Mouse (Mus musculus) hindbrain, embryonic 10.5 days (tissue): ENCODE measurements around the gene Spz1. TPM values are rescaled to one million over a fixed set of nuclear protein-coding genes. Genes with fewer than 3 reads are reported as not detected.
A peak's percentile ranks its signal among the peaks of the same experiment; 100 is the strongest.

ENCODE experiments used
- DNase-seq: peaks from one replicate; pipeline ENCODE4 v3.0.0-alpha.2; 2017; ENCODE audit warnings: low spot score
- H3K27ac ChIP-seq: fragments of 300-500 bp; sonication (generic); 2 replicates; pipeline ENCODE4 v1.5.1; 2016; ENCODE audit warnings: mild to moderate bottlenecking, moderate library complexity
- H3K27me3 ChIP-seq: fragments of 300-500 bp; sonication (generic); 2 replicates; pipeline ENCODE4 v1.6.1; 2016; ENCODE audit warnings: mild to moderate bottlenecking; ENCODE audit not compliant: poor library complexity, insufficient read depth, severe bottlenecking
- H3K36me3 ChIP-seq: fragments of 300-500 bp; sonication (generic); 2 replicates; pipeline ENCODE4 v1.6.1; 2016; ENCODE audit warnings: mild to moderate bottlenecking, moderate library complexity
- H3K4me1 ChIP-seq: fragments of 300-500 bp; sonication (generic); replicated peaks from 2 replicates; pipeline ENCODE4 v1.6.1; 2016; ENCODE audit warnings: mild to moderate bottlenecking
- H3K4me3 ChIP-seq: fragments of 300-500 bp; sonication (generic); 2 replicates; pipeline ENCODE4 v1.5.1; 2016; ENCODE audit warnings: mild to moderate bottlenecking, moderate library complexity
- H3K9me3 ChIP-seq: fragments of 300-500 bp; sonication (generic); 2 replicates; pipeline ENCODE4 v1.6.1; 2016; ENCODE audit warnings: mild to moderate bottlenecking, moderate library complexity
- WGBS: fragments of 180-500 bp; shearing (Covaris S2); methylation state at CpG from one replicate; pipeline ENCODE4 v1.1.7; 2016; 5-methylcytosine and 5-hydroxymethylcytosine counted together
- polyA plus RNA-seq: library from polyadenylated mRNA; unstranded; fragments of >200 nt; fragmentation: Nextera tagmentation; extraction: Ambion mirVana; gene quantifications from 2 replicates; pipeline ENCODE4 v1.2.1, GENCODE M21; 2016

Gene Spz1
- polyA plus RNA-seq, 1 experiment from 2014 or later = not detected

DNA sequence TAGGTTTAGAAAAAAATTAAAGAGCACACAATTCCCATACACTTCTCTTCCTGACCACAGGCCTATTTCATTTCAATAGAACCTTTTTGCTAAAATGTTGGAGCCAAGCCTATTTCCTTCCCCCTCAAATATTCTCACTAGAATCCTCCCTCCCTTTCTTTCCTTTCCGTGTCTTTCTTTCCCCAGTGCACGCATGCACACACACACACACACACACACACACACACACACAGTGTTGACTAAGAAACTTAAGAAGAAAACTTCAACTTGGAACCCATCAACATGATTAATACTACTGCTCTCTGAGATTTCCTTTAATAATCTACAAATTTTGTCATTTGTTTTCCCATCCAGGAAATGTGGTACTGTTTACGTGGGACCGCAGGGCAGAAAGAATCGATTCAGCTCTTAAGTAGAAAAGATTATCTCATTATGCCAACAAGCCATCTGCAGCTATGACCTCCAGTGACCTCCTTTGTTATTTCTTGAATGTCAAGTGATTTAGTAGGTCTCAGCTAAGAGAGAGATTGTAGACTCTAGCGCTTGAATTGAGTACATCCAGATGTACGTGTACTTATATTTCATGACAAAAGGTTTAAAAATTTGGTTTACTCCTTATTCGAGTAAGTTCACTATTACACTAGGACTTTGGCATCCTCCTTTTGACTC, 19.4 kb downstream of the Spz1 start:
- no peak overlapping the region for H3K4me3 ChIP-seq
- DNase-seq = peak; percentile 28
- H3K4me1 ChIP-seq = peaks cover 20% of the 10 kb centered on the region
- WGBS = 39% methylated on average over 8 of the region's 8 CpGs
- peak overlapping the region; percentile 73 for H3K27ac ChIP-seq
- H3K27me3 ChIP-seq = no peaks in the 10 kb centered on the region
- H3K9me3 ChIP-seq = peaks cover 6% of the 10 kb centered on the region; the same call in 1 of the 2 replicates
- no peaks in the 10 kb centered on the region; the same call in 1 of the 2 replicates for H3K36me3 ChIP-seq

DNA sequence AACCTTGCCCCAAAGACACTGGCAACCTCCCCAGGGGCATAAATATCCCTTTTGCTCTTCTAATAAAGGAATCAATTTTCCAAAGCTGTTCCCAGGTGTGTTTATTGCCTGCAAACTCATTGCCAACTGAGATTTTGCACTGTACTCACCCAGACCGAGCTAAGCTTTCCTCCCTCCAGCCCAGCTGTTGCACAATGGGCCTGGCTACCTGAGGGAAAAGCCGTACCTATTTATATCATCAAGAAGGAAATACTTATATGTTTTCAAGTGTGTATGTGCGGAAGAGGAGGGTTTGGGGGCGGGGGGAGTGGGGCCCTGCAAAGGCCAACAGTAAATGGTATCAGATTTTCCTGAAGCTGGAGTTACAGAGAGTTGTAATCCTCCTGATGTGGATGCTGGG, 28.9 kb downstream of the Spz1 start:
- Histone ChIP-seq H3K27me3 (no peaks in the 10 kb centered on the region), H3K4me1 (no peaks in the 10 kb centered on the region), H3K9me3 (peaks cover 25% of the 10 kb centered on the region), H3K27ac (no peak overlapping the region), H3K36me3 (no peaks in the 10 kb centered on the region; the same call in 1 of the 2 replicates), H3K4me3 (no peak overlapping the region)
- 87% methylated on average over 4 of the region's 4 CpGs for WGBS
- no peak for DNase-seq

DNA sequence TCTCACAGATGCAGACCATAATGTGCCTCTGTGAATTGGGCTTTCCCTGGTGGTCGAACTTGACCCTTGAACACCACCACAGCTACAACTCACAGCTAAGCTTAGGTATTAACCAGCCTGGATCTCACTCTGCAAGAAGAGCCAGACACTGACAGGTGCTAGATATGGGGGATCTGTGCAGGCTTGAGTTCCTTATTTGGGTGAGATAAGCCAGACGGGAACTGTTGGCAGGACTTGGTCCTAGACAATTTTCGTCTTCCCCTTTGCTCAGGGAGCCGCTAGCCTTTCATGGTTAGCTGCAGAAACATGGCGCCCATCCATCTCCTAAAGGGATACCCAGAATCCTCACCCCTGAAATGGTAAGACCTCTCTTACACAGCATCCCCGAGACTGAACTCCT, 35.0 kb downstream of the Spz1 start:
- H3K27ac ChIP-seq = no peak overlapping the region
- DNase-seq = no peak
- H3K4me1 ChIP-seq = no peaks in the 10 kb centered on the region
- no peaks in the 10 kb centered on the region for H3K27me3 ChIP-seq
- no peaks in the 10 kb centered on the region for H3K9me3 ChIP-seq
- WGBS = 84% methylated on average over 6 of the region's 6 CpGs
- H3K4me3 ChIP-seq = no peak overlapping the region
- no peaks in the 10 kb centered on the region for H3K36me3 ChIP-seq

DNA sequence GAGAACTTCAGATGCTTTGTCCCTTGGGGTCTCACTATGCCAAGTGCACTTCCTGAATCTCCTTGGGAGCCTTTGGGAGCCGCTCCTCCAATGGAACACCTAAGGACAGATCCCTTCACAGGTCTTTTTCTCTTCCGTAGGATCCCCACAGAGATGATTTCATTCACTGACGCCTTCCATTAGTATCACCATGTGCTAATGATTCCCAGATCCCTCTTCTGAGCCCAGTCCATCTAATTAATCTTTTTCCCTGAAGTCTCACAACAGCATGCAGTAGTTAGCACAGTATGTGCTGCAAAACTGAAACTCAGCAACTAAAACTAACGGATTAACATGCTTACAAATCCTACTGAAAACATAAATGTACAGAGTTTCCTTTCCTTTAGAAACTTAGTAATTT, 36.8 kb downstream of the Spz1 start:
- 62% methylated on average over 4 of the region's 4 CpGs for WGBS
- H3K9me3 ChIP-seq = no peaks in the 10 kb centered on the region
- no peak overlapping the region for H3K27ac ChIP-seq
- no peak for DNase-seq
- no peak overlapping the region for H3K4me3 ChIP-seq
- no peaks in the 10 kb centered on the region for H3K4me1 ChIP-seq
- no peaks in the 10 kb centered on the region for H3K27me3 ChIP-seq
- H3K36me3 ChIP-seq = no peaks in the 10 kb centered on the region

DNA sequence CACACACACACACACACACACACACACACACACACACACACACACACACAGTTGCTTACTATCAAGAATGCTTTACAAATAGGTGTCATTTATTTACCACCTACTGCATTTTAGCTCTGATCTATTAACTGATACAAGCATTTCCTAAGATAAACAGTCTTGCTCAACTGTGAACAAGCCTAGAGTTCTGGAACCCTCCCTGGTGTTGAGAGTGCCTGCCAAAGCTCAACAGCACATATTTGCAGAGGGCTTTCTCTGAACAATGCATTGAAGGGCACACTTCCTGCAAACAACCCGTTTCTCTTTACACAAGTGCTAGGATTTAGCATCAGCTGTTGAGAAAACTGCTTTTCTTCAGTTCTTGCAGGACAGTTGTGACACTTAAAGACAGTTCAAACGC, 42.2 kb downstream of the Spz1 start:
- Histone ChIP-seq H3K36me3 (no peaks in the 10 kb centered on the region), H3K4me1 (peaks cover 13% of the 10 kb centered on the region), H3K27me3 (no peaks in the 10 kb centered on the region), H3K4me3 (no peak overlapping the region), H3K9me3 (no peaks in the 10 kb centered on the region), H3K27ac (no peak overlapping the region)
- WGBS = 63% methylated on average over 2 of the region's 2 CpGs
- DNase-seq = no peak

DNA sequence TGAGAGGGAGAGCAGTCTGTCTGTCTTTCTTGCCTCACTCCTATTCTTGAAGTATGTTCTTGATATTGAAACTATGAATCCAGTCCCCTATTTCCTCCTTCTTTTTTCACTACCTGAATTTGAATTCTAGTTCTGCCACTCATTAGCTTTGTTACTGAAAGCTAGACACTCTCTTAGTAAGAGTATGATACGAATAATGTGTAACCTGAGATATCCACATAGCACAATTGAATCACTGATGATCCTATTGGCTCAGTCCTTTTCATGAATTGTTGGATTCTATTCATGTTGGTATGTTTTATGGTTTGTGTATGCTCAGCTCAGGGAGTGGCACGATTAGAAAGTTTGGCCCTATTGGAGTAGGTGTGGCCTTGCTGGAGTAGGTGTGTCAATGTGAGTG, 43.8 kb downstream of the Spz1 start:
- H3K27ac ChIP-seq = no peak overlapping the region
- 88% methylated on average over 2 of the region's 2 CpGs for WGBS
- no peaks in the 10 kb centered on the region for H3K27me3 ChIP-seq
- DNase-seq = no peak
- H3K4me3 ChIP-seq = no peak overlapping the region
- peaks cover 13% of the 10 kb centered on the region for H3K4me1 ChIP-seq
- H3K36me3 ChIP-seq = no peaks in the 10 kb centered on the region; the same call in 1 of the 2 replicates
- no peaks in the 10 kb centered on the region for H3K9me3 ChIP-seq

DNA sequence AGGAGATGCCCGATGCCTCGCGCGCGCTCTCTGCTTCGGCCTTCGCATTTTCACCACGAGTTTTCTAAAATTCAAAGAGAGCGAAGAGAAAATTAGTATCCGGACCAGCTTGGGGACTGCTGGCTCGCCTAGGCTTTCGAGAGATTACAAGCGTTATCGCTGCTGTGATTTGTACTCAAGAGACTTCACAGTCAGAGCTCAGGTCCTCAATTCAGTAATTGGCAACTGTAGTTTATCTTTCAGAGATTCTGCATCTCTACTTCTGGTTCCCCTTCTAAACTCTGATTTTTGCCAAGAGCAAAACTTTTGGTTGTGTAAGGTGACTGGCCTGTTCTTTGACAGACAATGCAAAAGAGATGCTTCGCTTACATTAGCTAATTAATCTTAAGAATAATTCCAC, 44.7 kb downstream of the Spz1 start:
- Histone ChIP-seq H3K9me3 (no peaks in the 10 kb centered on the region), H3K4me3 (peak overlapping the region; percentile 74), H3K27ac (peak overlapping the region; percentile 93), H3K27me3 (no peaks in the 10 kb centered on the region), H3K36me3 (no peaks in the 10 kb centered on the region; the same call in 1 of the 2 replicates), H3K4me1 (peaks cover 13% of the 10 kb centered on the region)
- 6% methylated on average over 15 of the region's 15 CpGs for WGBS
- DNase-seq = no peak

DNA sequence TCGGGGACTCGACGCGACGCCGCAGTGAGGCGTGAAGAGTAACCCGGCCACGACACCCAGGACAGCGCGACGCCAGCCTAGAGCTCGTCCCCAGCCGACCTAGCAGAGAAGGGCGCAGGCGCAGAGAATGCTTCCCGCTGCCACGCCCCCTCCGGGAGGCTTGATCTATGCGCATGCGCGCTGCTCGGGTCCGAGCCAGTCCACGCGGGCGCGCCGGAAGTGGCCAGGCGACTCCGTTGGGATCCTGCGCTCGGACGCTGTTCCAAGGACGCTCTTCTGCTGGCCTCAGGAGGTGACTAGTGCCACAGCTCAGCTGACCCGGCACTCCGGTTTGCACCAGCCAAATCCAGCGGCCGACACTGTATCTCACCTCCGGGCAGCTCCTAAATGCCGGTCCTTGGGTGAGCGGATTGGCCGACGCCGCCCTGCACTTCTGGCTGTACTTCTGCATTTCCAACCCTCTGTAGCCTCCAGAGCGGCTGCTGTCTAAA, 45.2 kb downstream of the Spz1 start, which contains the start of gene Zfyve16:
TSS of gene Zfyve16 (minus strand) at position 148 of the 491 bp plus-strand sequence.
- Histone ChIP-seq H3K9me3 (no peaks in the 10 kb centered on the region), H3K27ac (peak within 1 kb of the TSS; percentile 93), H3K27me3 (no peaks in the 10 kb centered on the region), H3K36me3 (no peaks in the 10 kb centered on the region; the same call in 1 of the 2 replicates), H3K4me1 (peaks cover 13% of the 10 kb centered on the region), H3K4me3 (peak within 1 kb of the TSS; percentile 74)
- peak; percentile 99 for DNase-seq
- under 1% methylated on average over 46 of the region's 46 CpGs for WGBS

DNA sequence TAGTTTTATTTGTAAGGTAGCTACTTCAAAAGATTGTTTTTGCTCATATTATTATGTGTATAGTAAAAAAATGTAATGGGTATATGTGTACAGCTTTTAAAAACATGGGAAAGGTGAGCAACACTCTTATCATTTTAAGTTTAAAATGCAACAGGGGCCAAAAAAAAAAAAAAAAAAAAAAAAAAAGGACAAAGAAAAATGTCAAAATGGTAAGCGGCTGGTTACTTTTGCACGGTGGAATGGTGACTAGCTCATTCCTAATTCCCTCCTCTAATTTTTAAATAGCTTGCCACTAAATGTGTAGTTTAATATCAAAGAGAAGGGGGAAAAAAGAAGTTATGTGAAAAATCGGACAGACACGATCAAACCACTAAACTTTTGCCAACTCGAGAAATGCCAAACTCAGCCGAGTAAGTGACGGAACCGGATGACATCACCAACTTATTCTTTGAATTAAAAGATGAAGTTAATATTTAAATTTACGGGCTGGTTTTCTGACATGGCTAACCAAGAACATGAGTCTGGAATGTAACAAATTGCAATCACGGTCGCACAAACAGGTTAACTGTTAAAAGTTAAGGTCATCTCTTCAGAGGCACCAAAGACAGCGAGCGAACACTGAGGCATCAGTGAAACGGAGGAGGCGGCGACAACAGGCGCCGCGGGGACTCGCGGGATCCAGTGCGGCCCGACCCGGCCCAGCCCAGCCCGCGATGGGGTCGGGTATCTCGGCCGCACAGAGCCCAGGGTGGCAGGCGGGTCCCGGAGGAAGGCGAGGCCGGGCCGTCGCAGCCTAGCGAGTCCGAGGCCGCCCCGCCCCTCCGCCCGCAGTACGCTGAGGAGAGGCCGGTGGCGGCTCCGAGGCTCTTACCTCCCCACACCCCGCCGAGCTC, 45.9 kb downstream of the Spz1 start:
- Histone ChIP-seq H3K27me3 (no peaks in the 10 kb centered on the region), H3K27ac (peak overlapping the region; percentile 93), H3K4me3 (peak overlapping the region; percentile 74), H3K9me3 (no peaks in the 10 kb centered on the region), H3K36me3 (no peaks in the 10 kb centered on the region; the same call in 1 of the 2 replicates), H3K4me1 (peaks cover 13% of the 10 kb centered on the region)
- WGBS = 5% methylated on average over 47 of the region's 47 CpGs
- DNase-seq = no peak

Other genes with a start within 250 kb of the Spz1 start
- gene Dhfr, start 221.4 kb downstream of the Spz1 start, polyA plus RNA-seq = 17.9 and 25.5 TPM in 2 replicates
- gene Msh3, start 221.2 kb downstream of the Spz1 start, polyA plus RNA-seq = 24.6 and 32.2 TPM in 2 replicates
- gene Ankrd34b, start 150.3 kb downstream of the Spz1 start, polyA plus RNA-seq = 0.09 TPM in 2 replicates
- 0.13 TPM in 1 of 2 replicates, not detected in the other for gene Fam151b, start 92.2 kb downstream of the Spz1 start, polyA plus RNA-seq
- 6.9 and 9.5 TPM in 2 replicates for gene Zfyve16, start 45.3 kb downstream of the Spz1 start, polyA plus RNA-seq
- gene Serinc5, start 34.9 kb upstream of the Spz1 start, polyA plus RNA-seq = 10.6 and 13.3 TPM in 2 replicates
- gene Thbs4, start 218.6 kb upstream of the Spz1 start, polyA plus RNA-seq = 1.4 and 2.2 TPM in 2 replicates